In genomic region chr11:102293971-102294370, GRCm38 (mm10) we compare ENCODE assay signal across 16 mouse cellular contexts. TPM values are rescaled to one million over a fixed set of nuclear protein-coding genes. Genes with fewer than 3 reads are reported as not detected.
A peak's percentile ranks its signal among the peaks of the same experiment; 100 is the strongest.
DNase-seq lines count a peak whose midpoint lies in the region; ATAC-seq lines count a peak whose summit lies in the region.
"Had no signal": no experiment of that assay in that cellular context is flagged by ENCODE, and none has a peak within 500 bp of the region (broad histone marks: within the 10 kb centered on the region; RNA-seq: fewer than 3 reads in every experiment).

No protein-coding gene starts in this region.

- no peak overlapping the region for H3K27ac ChIP-seq in forebrain, embryonic 12.5 days
- H3K27ac ChIP-seq in forebrain, embryonic 11.5 days (ENCODE audit: low read depth, low read length): no peak overlapping the region
- H3K27ac ChIP-seq in liver, embryonic 13.5 days: peak overlapping the region; percentile 96; the same call in 1 of the 2 replicates
- H3K27ac ChIP-seq in embryonic facial prominence, embryonic 10.5 days (replicated peaks): no peak overlapping the region
- H3K27ac ChIP-seq in limb, embryonic 12.5 days: no peak overlapping the region
- H3K27ac ChIP-seq: neural tube, embryonic 12.5 days had no signal

- H3K4me3 ChIP-seq in forebrain, embryonic 12.5 days (replicated peaks): 0 out of 2 replicates have a peak overlapping the region, but pooled peaks have one; percentile 5
- H3K4me3 ChIP-seq in forebrain, embryonic 11.5 days (ENCODE audit: low read depth, low read length): no peak overlapping the region
- no peak overlapping the region for H3K4me3 ChIP-seq in liver, embryonic 13.5 days (replicated peaks)
- H3K4me3 ChIP-seq in embryonic facial prominence, embryonic 10.5 days: peak overlapping the region; percentile 96; the same call in 1 of the 2 replicates
- no peak overlapping the region for H3K4me3 ChIP-seq in limb, embryonic 12.5 days (replicated peaks)

- H3K36me3 ChIP-seq in forebrain, embryonic 12.5 days (replicated peaks): peaks cover 53% of the 10 kb centered on the region
- peaks cover 7% of the 10 kb centered on the region; the same call in 1 of the 2 replicates for H3K36me3 ChIP-seq in forebrain, embryonic 11.5 days (ENCODE audit: control insufficient read depth, insufficient read depth, low read length)
- H3K36me3 ChIP-seq in liver, embryonic 13.5 days: peaks cover 59% of the 10 kb centered on the region
- peaks cover 61% of the 10 kb centered on the region for H3K36me3 ChIP-seq in embryonic facial prominence, embryonic 10.5 days (replicated peaks)
- H3K36me3 ChIP-seq in limb, embryonic 12.5 days: peaks cover 58% of the 10 kb centered on the region

- H3K4me1 ChIP-seq in forebrain, embryonic 12.5 days: peaks cover 26% of the 10 kb centered on the region
- peaks cover 3% of the 10 kb centered on the region for H3K4me1 ChIP-seq in forebrain, embryonic 11.5 days (replicated peaks; ENCODE audit: control insufficient read depth, insufficient read depth, low read length)
- peaks cover 50% of the 10 kb centered on the region for H3K4me1 ChIP-seq in liver, embryonic 13.5 days (replicated peaks)
- peaks cover 48% of the 10 kb centered on the region for H3K4me1 ChIP-seq in embryonic facial prominence, embryonic 10.5 days
- H3K4me1 ChIP-seq in limb, embryonic 12.5 days (replicated peaks): peaks cover 23% of the 10 kb centered on the region

- no peak for ATAC-seq in forebrain, embryonic 12.5 days (ENCODE audit: low FRiP score)
- ATAC-seq in forebrain, embryonic 11.5 days (replicated peaks; ENCODE audit: low FRiP score): no peak
- no peak for ATAC-seq in liver, embryonic 13.5 days (ENCODE audit: low read depth)
- no peak for ATAC-seq in limb, embryonic 12.5 days (ENCODE audit: insufficient number of reproducible peaks, insufficient read depth, low FRiP score, low TSS enrichment, low read depth)

- no peaks in the 10 kb centered on the region for H3K9me3 ChIP-seq in forebrain, embryonic 12.5 days
- H3K9me3 ChIP-seq in forebrain, embryonic 11.5 days (ENCODE audit: control insufficient read depth, low read length): no peaks in the 10 kb centered on the region
- H3K9me3 ChIP-seq in liver, embryonic 13.5 days (replicated peaks): no peaks in the 10 kb centered on the region
- no peaks in the 10 kb centered on the region for H3K9me3 ChIP-seq in embryonic facial prominence, embryonic 10.5 days
- H3K9me3 ChIP-seq in limb, embryonic 12.5 days: no peaks in the 10 kb centered on the region
- H3K9me3 ChIP-seq: neural tube, embryonic 12.5 days had no signal

- 95% methylated on average over 13 of the region's 13 CpGs for WGBS in forebrain, embryonic 12.5 days
- 96% methylated on average over 13 of the region's 13 CpGs for WGBS in forebrain, embryonic 11.5 days
- WGBS in liver, embryonic 13.5 days (ENCODE audit: insufficient replicate concordance): 93% methylated on average over 13 of the region's 13 CpGs
- 95% methylated on average over 13 of the region's 13 CpGs for WGBS in embryonic facial prominence, embryonic 10.5 days
- WGBS in limb, embryonic 12.5 days: 95% methylated on average over 13 of the region's 13 CpGs

- no peak overlapping the region for H3K4me2 ChIP-seq in forebrain, embryonic 12.5 days
- H3K4me2 ChIP-seq in forebrain, embryonic 11.5 days (ENCODE audit: low read depth, low read length, severe bottlenecking): no peak overlapping the region
- no peak overlapping the region for H3K4me2 ChIP-seq in liver, embryonic 13.5 days
- 0 out of 2 replicates have a peak overlapping the region, but pooled peaks have one; percentile 91 for H3K4me2 ChIP-seq in limb, embryonic 12.5 days

- no peak overlapping the region for H3K9ac ChIP-seq in forebrain, embryonic 12.5 days
- H3K9ac ChIP-seq in forebrain, embryonic 11.5 days (ENCODE audit: low read length): no peak overlapping the region
- H3K9ac ChIP-seq in liver, embryonic 13.5 days: peak overlapping the region; percentile 22; the same call in 1 of the 2 replicates
- H3K9ac ChIP-seq in limb, embryonic 12.5 days (replicated peaks): no peak overlapping the region

- no peaks in the 10 kb centered on the region for H3K27me3 ChIP-seq in forebrain, embryonic 12.5 days
- H3K27me3 ChIP-seq in forebrain, embryonic 11.5 days (ENCODE audit: control insufficient read depth, insufficient read depth, low read length): no peaks in the 10 kb centered on the region
- H3K27me3 ChIP-seq in liver, embryonic 13.5 days: no peaks in the 10 kb centered on the region
- no peaks in the 10 kb centered on the region for H3K27me3 ChIP-seq in embryonic facial prominence, embryonic 10.5 days (replicated peaks; ENCODE audit: low read depth, poor library complexity, severe bottlenecking)
- no peaks in the 10 kb centered on the region for H3K27me3 ChIP-seq in limb, embryonic 12.5 days
- H3K27me3 ChIP-seq: neural tube, embryonic 12.5 days had no signal

- DNase-seq in forebrain, embryonic 11.5 days (ENCODE audit: low spot score): no peak
- no peak for DNase-seq in liver, embryonic 13.5 days
- no peak for DNase-seq in liver
- no peak for DNase-seq in embryonic facial prominence, embryonic 10.5 days (ENCODE audit: low spot score)
- no peak for DNase-seq in frontal cortex, postnatal 36 days (ENCODE audit: low spot score in 2 of 2)
- DNase-seq in right cerebral cortex, adult 2 months (ENCODE audit: low spot score in 2 of 2): no peak
- DNase-seq: adrenal gland, postnatal 36 days; B cell, adult 2 months; heart, postnatal 10 days; kidney, adult 18-20 months; lung, postnatal 4 days; right cerebral cortex, adult 18-20 months; thymus, postnatal 4 days had no signal

RNA-seq across cellular contexts. Expression of gene Atxn7l3, which starts 2.5 kb away (rescaled TPM):
- polyA plus RNA-seq in forebrain, embryonic 12.5 days (2016; fragmentation: Nextera tagmentation; extraction: Ambion mirVana): 22.4 and 22.6 TPM in 2 replicates
- polyA plus RNA-seq in forebrain, embryonic 11.5 days (2014; fragmentation: Nextera tagmentation; extraction: Ambion mirVana): 20.8 and 21.7 TPM in 2 replicates
- 4.6 and 4.9 TPM in 2 replicates for polyA plus RNA-seq in liver, embryonic 13.5 days (2015; fragmentation: Nextera tagmentation; extraction: Ambion mirVana)
- 15.6 and 18.2 TPM in 2 replicates for polyA plus RNA-seq in embryonic facial prominence, embryonic 10.5 days (2016; fragmentation: Nextera tagmentation; extraction: Ambion mirVana)
- polyA plus RNA-seq in limb, embryonic 12.5 days (2016; fragmentation: Nextera tagmentation; extraction: Ambion mirVana): 22.3 and 22.9 TPM in 2 replicates

RNA-seq across cellular contexts. Expression of gene Tmub2, which starts 9.2 kb away (rescaled TPM):
- polyA plus RNA-seq in forebrain, embryonic 12.5 days (2016; fragmentation: Nextera tagmentation; extraction: Ambion mirVana): 53.9 and 55.9 TPM in 2 replicates
- polyA plus RNA-seq in forebrain, embryonic 11.5 days (2014; fragmentation: Nextera tagmentation; extraction: Ambion mirVana): 50.0 and 58.5 TPM in 2 replicates
- polyA plus RNA-seq in liver, embryonic 13.5 days (2015; fragmentation: Nextera tagmentation; extraction: Ambion mirVana): 22.8 and 24.9 TPM in 2 replicates
- 45.2 and 46.2 TPM in 2 replicates for polyA plus RNA-seq in embryonic facial prominence, embryonic 10.5 days (2016; fragmentation: Nextera tagmentation; extraction: Ambion mirVana)
- polyA plus RNA-seq in limb, embryonic 12.5 days (2016; fragmentation: Nextera tagmentation; extraction: Ambion mirVana): 47.4 and 48.9 TPM in 2 replicates

RNA-seq across cellular contexts. Expression of gene Asb16, which starts 25.4 kb away (rescaled TPM):
- polyA plus RNA-seq in forebrain, embryonic 12.5 days (2016; fragmentation: Nextera tagmentation; extraction: Ambion mirVana): not detected in 2 replicates
- polyA plus RNA-seq in forebrain, embryonic 11.5 days (2014; fragmentation: Nextera tagmentation; extraction: Ambion mirVana): not detected in 2 replicates
- polyA plus RNA-seq in liver, embryonic 13.5 days (2015; fragmentation: Nextera tagmentation; extraction: Ambion mirVana): 0.06 and 0.08 TPM in 2 replicates
- polyA plus RNA-seq in embryonic facial prominence, embryonic 10.5 days (2016; fragmentation: Nextera tagmentation; extraction: Ambion mirVana): 0.09 and 0.10 TPM in 2 replicates
- 0.16 and 0.19 TPM in 2 replicates for polyA plus RNA-seq in limb, embryonic 12.5 days (2016; fragmentation: Nextera tagmentation; extraction: Ambion mirVana)
- polyA plus RNA-seq: neural tube, embryonic 12.5 days had no signal

RNA-seq across cellular contexts. Expression of gene Ubtf, which starts 25.6 kb away (rescaled TPM):
- 111 and 121 TPM in 2 replicates for polyA plus RNA-seq in forebrain, embryonic 12.5 days (2016; fragmentation: Nextera tagmentation; extraction: Ambion mirVana)
- polyA plus RNA-seq in forebrain, embryonic 11.5 days (2014; fragmentation: Nextera tagmentation; extraction: Ambion mirVana): 109 and 111 TPM in 2 replicates
- 70.0 and 81.5 TPM in 2 replicates for polyA plus RNA-seq in liver, embryonic 13.5 days (2015; fragmentation: Nextera tagmentation; extraction: Ambion mirVana)
- 94.2 and 96.3 TPM in 2 replicates for polyA plus RNA-seq in embryonic facial prominence, embryonic 10.5 days (2016; fragmentation: Nextera tagmentation; extraction: Ambion mirVana)
- polyA plus RNA-seq in limb, embryonic 12.5 days (2016; fragmentation: Nextera tagmentation; extraction: Ambion mirVana): 101 TPM in 2 replicates

RNA-seq across cellular contexts. Expression of gene BC030867, which starts 45.3 kb away (rescaled TPM):
- polyA plus RNA-seq in forebrain, embryonic 12.5 days (2016; fragmentation: Nextera tagmentation; extraction: Ambion mirVana): 18.5 and 19.4 TPM in 2 replicates
- 23.5 and 26.6 TPM in 2 replicates for polyA plus RNA-seq in forebrain, embryonic 11.5 days (2014; fragmentation: Nextera tagmentation; extraction: Ambion mirVana)
- polyA plus RNA-seq in liver, embryonic 13.5 days (2015; fragmentation: Nextera tagmentation; extraction: Ambion mirVana): 14.6 and 16.4 TPM in 2 replicates
- polyA plus RNA-seq in embryonic facial prominence, embryonic 10.5 days (2016; fragmentation: Nextera tagmentation; extraction: Ambion mirVana): 30.1 and 32.4 TPM in 2 replicates
- 21.7 and 23.5 TPM in 2 replicates for polyA plus RNA-seq in limb, embryonic 12.5 days (2016; fragmentation: Nextera tagmentation; extraction: Ambion mirVana)

Comparison
In these comparisons a context has a peak if more than half of its experiments do, and no peak if none do; other contexts are left out.
1. H3K4me3 ChIP-seq: peak in forebrain, embryonic 12.5 days (single experiment) and embryonic facial prominence, embryonic 10.5 days (single experiment); none in forebrain, embryonic 11.5 days (single experiment), liver, embryonic 13.5 days (single experiment) and limb, embryonic 12.5 days (single experiment).